Mouse (Mus musculus) left cerebral cortex, postnatal 10 days (tissue): ENCODE measurements around the gene Thrap3. TPM values are rescaled to one million over a fixed set of nuclear protein-coding genes. Genes with fewer than 3 reads are reported as not detected.
A peak's percentile ranks its signal among the peaks of the same experiment; 100 is the strongest.

Experiments
- DNase-seq, 2 experiments: peaks; one replicate each; pipeline ENCODE4 v3.0.0; 2021 to 2022; ENCODE audit warnings: low spot score in 2 of 2, mixed read lengths in 1 of 2; ENCODE audit errors: extremely low spot score in 1 of 2
- intact Hi-C: fragments of 180-260 bp; cut with DNase I; formaldehyde crosslinking; loops from one replicate; pipeline ENCODE4 v1.15.1; 2025
- total RNA-seq, 2 experiments: library from RNA; stranded (reverse); gene quantifications; 2 replicates each; pipeline ENCODE4 v1.2.3; 2021

Gene Thrap3
- total RNA-seq, 2 experiments from 2014 or later = 131 to 139 TPM

- DNase-seq = no peak
- intact Hi-C loops = no loop called here
Observed at GRCm38 (mm10) chr4:126151701-126152440, 50.7 kb downstream of the Thrap3 start.

GRCm38 (mm10) chr4:126150949-126151320 lies 51.6 kb downstream of the Thrap3 start:
- intact Hi-C loops = no loop called here
- no peak for DNase-seq

GRCm38 (mm10) chr4:126150297-126150948 lies 52.1 kb downstream of the Thrap3 start:
- intact Hi-C loops = no loop called here
- peak in 1 of 2 experiments; percentile 89 for DNase-seq

GRCm38 (mm10) chr4:126149798-126150197 lies 52.8 kb downstream of the Thrap3 start:
- intact Hi-C loops = no loop called here
- no peak for DNase-seq

GRCm38 (mm10) chr4:126149041-126149676 lies 53.4 kb downstream of the Thrap3 start:
- DNase-seq = no peak
- intact Hi-C loops = no loop called here

- peak in 1 of 2 experiments; percentile 87 for DNase-seq
- intact Hi-C loops = no loop called here
Observed at GRCm38 (mm10) chr4:126148161-126148961, 54.2 kb downstream of the Thrap3 start.

GRCm38 (mm10) chr4:126147533-126148160 lies 54.9 kb downstream of the Thrap3 start, which contains the start of gene Eva1b:
Gene Eva1b (plus strand): TSS chr4:126147744.
- peak in 1 of 2 experiments; percentile 83 for DNase-seq
- intact Hi-C loops = no loop called here

- DNase-seq = no peak
Observed at GRCm38 (mm10) chr4:126146974-126147532, 55.5 kb downstream of the Thrap3 start.

GRCm38 (mm10) chr4:126145396-126145795 lies 57.2 kb downstream of the Thrap3 start:
- intact Hi-C loops = no loop called here
- DNase-seq = no peak

More at GRCm38 (mm10) chr4:126146974-126147532, 55.5 kb downstream of the Thrap3 start:
- intact Hi-C loops = no loop called here

GRCm38 (mm10) chr4:126141021-126141420 lies 61.5 kb downstream of the Thrap3 start:
- no peak for DNase-seq
- intact Hi-C loops = no loop called here

GRCm38 (mm10) chr4:126137773-126138172 lies 64.8 kb downstream of the Thrap3 start:
- intact Hi-C loops = no loop called here
- DNase-seq = no peak

GRCm38 (mm10) chr4:126134639-126135038 lies 67.9 kb downstream of the Thrap3 start:
- intact Hi-C loops = no loop called here
- DNase-seq = no peak

GRCm38 (mm10) chr4:126134236-126134635 lies 68.3 kb downstream of the Thrap3 start:
- intact Hi-C loops = no loop called here
- DNase-seq = no peak

GRCm38 (mm10) chr4:126132636-126133264 lies 69.8 kb downstream of the Thrap3 start:
- intact Hi-C loops = no loop called here
- DNase-seq = no peak

GRCm38 (mm10) chr4:126131290-126132121 lies 71.1 kb downstream of the Thrap3 start:
- DNase-seq = peak; percentile 78 to 80

GRCm38 (mm10) chr4:126130502-126130901 lies 72.1 kb downstream of the Thrap3 start:
- intact Hi-C loops = no loop called here
- DNase-seq = peak in 1 of 2 experiments; percentile 82

More at GRCm38 (mm10) chr4:126131290-126132121, 71.1 kb downstream of the Thrap3 start:
- intact Hi-C loops = no loop called here
